Mouse (Mus musculus) heart, postnatal 0 days (tissue): ENCODE data around the gene Rgs9. TPM values are rescaled to one million over a fixed set of nuclear protein-coding genes. Genes with fewer than 3 reads are reported as not detected.
"Not testable (repeated sequence)": the region's sequence is repeated elsewhere in the genome, so short reads cannot be mapped to it uniquely, and the experiment has no call there.

Experiments used
- ATAC-seq: fragments of 200-750 bp; cut with Nextera tagmentation; 2 replicates; pipeline ENCODE4 v1.8.0; 2017; ENCODE audit warnings: low read depth, moderate number of reproducible peaks, moderate library complexity; ENCODE audit not compliant: insufficient read depth
- DNase-seq: peaks from one replicate; pipeline ENCODE4 v3.0.0-alpha.2; 2016; ENCODE audit warnings: low spot score
- H3K27ac ChIP-seq: fragments of 300-500 bp; sonication (generic); 2 replicates; pipeline ENCODE4 v1.5.1; 2014; ENCODE audit warnings: low read depth, mild to moderate bottlenecking
- H3K27me3 ChIP-seq: fragments of 300-500 bp; sonication (generic); 2 replicates; pipeline ENCODE4 v1.6.1; 2014; ENCODE audit warnings: low read length, mixed read lengths; ENCODE audit not compliant: control insufficient read depth, insufficient read depth
- H3K36me3 ChIP-seq: fragments of 300-500 bp; sonication (generic); replicated peaks from 2 replicates; pipeline ENCODE4 v1.6.1; 2014; ENCODE audit warnings: low read length, mixed read lengths; ENCODE audit not compliant: control insufficient read depth, insufficient read depth
- H3K4me1 ChIP-seq: fragments of 300-500 bp; sonication (generic); 2 replicates; pipeline ENCODE4 v1.6.1; 2014; ENCODE audit warnings: antibody characterized with exemption; ENCODE audit not compliant: control insufficient read depth, insufficient read depth
- H3K4me2 ChIP-seq: fragments of 300-500 bp; sonication (generic); 2 replicates; pipeline ENCODE4 v1.6.1; 2014; ENCODE audit warnings: low read depth, mild to moderate bottlenecking, low read length, moderate library complexity
- H3K4me3 ChIP-seq: fragments of 300-500 bp; sonication (generic); 2 replicates; pipeline ENCODE4 v1.5.1; 2014; ENCODE audit warnings: low read depth, low read length
- H3K9ac ChIP-seq: fragments of 300-500 bp; sonication (generic); replicated peaks from 2 replicates; pipeline ENCODE4 v1.6.1; 2014; ENCODE audit warnings: low read depth, low read length, mixed read lengths
- H3K9me3 ChIP-seq: fragments of 300-500 bp; sonication (generic); replicated peaks from 2 replicates; pipeline ENCODE4 v1.6.1; 2016; ENCODE audit warnings: low read length; ENCODE audit not compliant: control insufficient read depth
- CTCF ChIP-seq: IDR thresholded peaks from 2 replicates; pipeline ENCODE4 v1.5.1; 2016; ENCODE audit warnings: antibody characterized with exemption, control low read depth, low read depth
- EP300 ChIP-seq: IDR thresholded peaks from 2 replicates; pipeline ENCODE4 v1.6.1; 2016; ENCODE audit warnings: antibody characterized with exemption, low read depth
- WGBS: fragments of 180-500 bp; shearing (Covaris S2); extraction: QIAGEN DNeasy Blood & Tissue Kit; methylation state at CpG from one replicate; pipeline ENCODE4 v1.1.7; 2014; 5-methylcytosine and 5-hydroxymethylcytosine counted together
- polyA plus RNA-seq: library from polyadenylated mRNA; unstranded; fragments of >200 nt; fragmentation: Nextera tagmentation; extraction: Ambion mirVana; gene quantifications from 2 replicates; pipeline ENCODE4 v1.2.1, GENCODE M21; 2015
- total RNA-seq: library from RNA; depleted of rRNA; stranded (reverse); fragments of >200 nt; gene quantifications from 2 replicates; pipeline ENCODE4 v1.2.3, GENCODE M21; 2014; ENCODE audit warnings: low replicate concordance; rRNA removed

Rgs9 gene
- total RNA-seq, result 0.62 and 0.80 TPM in 2 replicates
- polyA plus RNA-seq, result 0.23 and 0.33 TPM in 2 replicates

DNA sequence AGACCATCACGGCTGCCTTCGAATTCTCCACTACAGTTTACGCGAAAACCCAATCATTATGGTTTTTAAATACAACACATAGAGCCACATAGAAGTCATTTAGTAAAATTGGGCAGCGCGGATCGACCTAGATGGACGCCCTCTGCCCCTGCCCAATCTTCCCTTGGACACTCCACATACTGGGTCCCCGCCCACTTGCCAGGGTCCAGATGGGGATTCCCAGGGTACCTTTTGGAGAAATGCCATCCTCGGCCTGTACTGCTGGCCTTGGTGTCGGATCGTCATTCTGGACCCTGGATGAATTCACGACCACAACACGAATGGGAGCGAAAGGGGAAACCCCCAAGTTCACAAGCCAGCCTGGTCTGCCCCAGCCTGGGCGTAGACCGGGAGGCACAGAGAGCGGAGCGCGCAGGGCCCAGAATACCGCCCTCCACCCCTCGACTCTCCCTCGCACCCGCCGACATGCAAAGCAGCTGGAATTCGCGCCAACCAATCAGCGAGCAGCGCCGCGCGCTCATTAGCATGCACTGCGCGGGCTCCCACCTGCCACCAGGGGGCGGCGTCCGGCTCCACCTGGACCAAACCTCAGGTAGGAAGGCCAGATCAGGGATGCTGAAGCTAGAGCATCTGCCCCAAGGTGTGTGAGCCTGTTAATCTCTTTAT, at the start of gene Rgs9:
Gene Rgs9 (minus strand): TSS at position 420 of the 666 bp plus-strand sequence.
- TF ChIP-seq CTCF (peak; percentile 93), EP300 (no peak)
- DNase-seq (peak; percentile 80), ATAC-seq (peak; percentile 98)
- H3K9ac ChIP-seq, result 0 out of 2 replicates have a peak within 1 kb of the TSS, but pooled peaks have one; percentile 8
- WGBS, result 7% methylated on average over 37 of the region's 37 CpGs
- no peaks in the 10 kb centered on the region for H3K9me3 ChIP-seq
- H3K4me2 ChIP-seq, result peak within 1 kb of the TSS; percentile 73
- H3K4me1 ChIP-seq, result peaks cover 5% of the 10 kb centered on the region; the same call in 1 of the 2 replicates
- H3K27me3 ChIP-seq, result peaks cover 8% of the 10 kb centered on the region; the same call in 1 of the 2 replicates
- H3K36me3 ChIP-seq, result no peaks in the 10 kb centered on the region
- peak within 1 kb of the TSS; percentile 40 for H3K4me3 ChIP-seq
- H3K27ac ChIP-seq, result no peak within 1 kb of the TSS

DNA sequence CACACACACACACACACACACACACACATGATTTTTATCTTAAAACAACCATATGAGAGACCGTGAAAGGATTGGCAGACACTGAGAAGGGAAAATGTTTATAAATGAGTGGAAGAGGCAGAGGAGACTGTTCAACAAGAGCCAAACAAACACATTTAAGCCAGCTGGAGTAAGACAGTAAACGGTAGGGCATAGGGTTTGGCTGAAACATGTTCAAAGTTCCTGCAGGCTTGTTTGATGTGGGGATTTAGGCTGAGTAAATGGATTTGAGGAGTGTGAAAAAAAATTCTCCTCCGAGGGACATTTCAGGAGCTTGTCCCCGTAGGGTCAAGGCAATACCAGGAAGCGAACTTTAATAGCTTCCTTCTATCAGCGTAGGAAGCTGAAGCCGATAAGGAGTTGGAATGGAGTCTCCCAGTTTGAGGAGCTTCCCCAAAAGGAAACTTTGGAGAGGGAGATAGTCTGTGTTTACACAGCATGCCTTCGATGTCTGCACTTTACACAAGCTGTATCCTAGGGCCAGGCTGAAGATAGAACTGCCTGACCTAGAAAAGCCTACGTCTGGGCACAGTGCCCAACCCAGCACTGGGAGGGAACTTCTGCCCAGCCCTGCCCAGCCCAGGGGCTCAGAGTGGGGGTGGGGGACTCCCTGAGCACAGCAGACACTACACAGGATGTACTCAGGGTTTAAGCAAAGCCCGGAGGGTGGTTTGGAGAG, 49.5 kb upstream of the Rgs9 start:
- Histone ChIP-seq H3K4me1 (peaks cover 37% of the 10 kb centered on the region), H3K27me3 (no peaks in the 10 kb centered on the region), H3K4me3 (no peak overlapping the region; the same call in 1 of the 2 replicates), H3K36me3 (no peaks in the 10 kb centered on the region), H3K9ac (no peak overlapping the region), H3K4me2 (peak overlapping the region; percentile 45), H3K9me3 (no peaks in the 10 kb centered on the region), H3K27ac (peak overlapping the region; percentile 80)
- peak; percentile 95 for DNase-seq
- TF ChIP-seq EP300, result peak; percentile 73; the same call in 1 of the 2 replicates
- no peak for TF ChIP-seq CTCF
- 2% methylated on average over 10 of the region's 10 CpGs for WGBS
- peak; percentile 96 for ATAC-seq

DNA sequence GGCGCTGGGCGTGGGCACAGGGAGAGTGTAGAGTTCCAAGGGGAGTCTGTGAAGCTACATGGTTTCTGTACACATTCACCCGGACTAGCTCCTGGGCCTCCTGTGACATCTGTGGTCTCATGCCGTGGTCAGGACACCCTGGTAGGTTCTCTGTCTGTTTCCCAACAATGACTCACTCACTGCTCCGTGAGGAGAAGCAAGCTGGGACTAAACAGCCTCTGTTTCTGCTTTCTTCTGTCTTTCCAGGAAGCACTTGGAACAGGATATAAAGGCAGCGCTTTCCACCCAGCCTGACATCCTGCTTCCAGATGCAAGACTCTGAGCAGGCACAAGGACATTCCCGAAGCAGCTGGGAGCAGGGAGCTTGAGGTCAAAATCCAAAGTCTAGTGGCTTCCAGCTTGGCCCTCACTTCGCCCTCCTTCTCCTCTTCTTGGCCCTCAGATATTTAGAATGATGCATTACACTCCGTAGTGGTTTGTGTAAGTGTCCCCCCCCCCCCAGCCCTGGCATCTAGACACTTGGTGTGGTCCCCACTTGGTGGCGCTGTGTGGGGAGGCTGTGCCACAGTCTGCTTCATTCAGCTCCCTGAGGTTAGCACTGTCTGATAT, 46.2 kb upstream of the Rgs9 start:
- 0 out of 2 replicates have a peak overlapping the region, but pooled peaks have one; percentile 5 for H3K9ac ChIP-seq
- peaks cover 37% of the 10 kb centered on the region for H3K4me1 ChIP-seq
- no peaks in the 10 kb centered on the region for H3K9me3 ChIP-seq
- WGBS, result 12% methylated on average over 10 of the region's 10 CpGs
- no peaks in the 10 kb centered on the region for H3K36me3 ChIP-seq
- ATAC-seq (peak; percentile 22), DNase-seq (no peak)
- peak overlapping the region; percentile 37 for H3K4me2 ChIP-seq
- H3K27me3 ChIP-seq, result no peaks in the 10 kb centered on the region
- 0 out of 2 replicates have a peak overlapping the region, but pooled peaks have one; percentile 1 for H3K4me3 ChIP-seq
- peak overlapping the region; percentile 69 for H3K27ac ChIP-seq
- TF ChIP-seq CTCF (peak; percentile 68), EP300 (no peak)

DNA sequence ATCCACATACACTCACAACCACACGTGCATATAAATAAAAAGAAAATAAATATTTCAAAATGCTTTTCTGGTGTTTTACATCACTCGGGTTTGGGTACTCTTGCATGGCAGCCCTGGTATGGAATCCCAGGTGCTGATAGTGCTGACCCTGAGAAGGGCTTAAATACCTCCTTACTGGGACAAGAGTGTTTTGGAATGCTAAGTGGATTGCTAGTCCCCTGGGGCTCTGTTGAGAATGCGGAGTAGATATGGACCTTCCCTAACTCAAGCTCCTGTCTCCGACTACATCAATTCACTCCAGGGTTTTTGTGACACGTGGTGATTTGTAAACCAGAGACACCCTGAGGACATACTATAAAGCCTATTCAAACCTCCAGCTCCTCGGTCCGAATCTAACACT, 45.6 kb upstream of the Rgs9 start:
- Histone ChIP-seq H3K36me3 (no peaks in the 10 kb centered on the region), H3K9ac (0 out of 2 replicates have a peak overlapping the region, but pooled peaks have one; percentile 5), H3K4me2 (peak overlapping the region; percentile 37), H3K4me3 (0 out of 2 replicates have a peak overlapping the region, but pooled peaks have one; percentile 1), H3K27ac (peak overlapping the region; percentile 69), H3K9me3 (no peaks in the 10 kb centered on the region), H3K4me1 (peaks cover 37% of the 10 kb centered on the region), H3K27me3 (no peaks in the 10 kb centered on the region)
- DNase-seq (no peak), ATAC-seq (no peak)
- TF ChIP-seq CTCF, result no peak
- no peak for TF ChIP-seq EP300
- WGBS, result 13% methylated on average over 7 of the region's 7 CpGs

DNA sequence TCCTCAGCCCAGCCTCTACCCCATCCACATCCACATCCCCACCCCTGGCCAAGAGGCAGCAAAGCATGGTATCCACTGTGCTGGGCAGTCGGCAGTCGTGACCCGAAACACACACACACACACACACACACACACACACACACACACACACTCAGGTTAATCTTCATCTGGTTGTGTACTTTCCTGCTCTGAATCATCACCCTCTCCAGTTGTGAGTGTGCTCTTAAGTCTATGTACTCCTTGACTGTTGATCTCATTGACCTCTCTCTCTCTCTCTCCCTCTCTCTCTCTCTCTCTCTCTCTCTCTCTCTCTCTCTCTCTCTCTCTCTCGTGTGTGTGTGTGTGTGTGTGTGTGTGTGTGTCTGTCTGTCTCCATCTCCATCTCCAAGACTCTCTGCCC, 44.7 kb upstream of the Rgs9 start:
- H3K27ac ChIP-seq, ATAC-seq, H3K27me3 ChIP-seq, DNase-seq, H3K9me3 ChIP-seq, H3K9ac ChIP-seq, H3K4me2 ChIP-seq, H3K36me3 ChIP-seq, H3K4me3 ChIP-seq: not testable (repeated sequence)
- H3K4me1 ChIP-seq, result peaks cover 29% of the 10 kb centered on the region
- 79% methylated on average over 4 of the region's 4 CpGs for WGBS
